Mouse (Mus musculus) left cerebral cortex, postnatal 4 days (tissue): ENCODE results near the gene Csmd2. TPM values are rescaled to one million over a fixed set of nuclear protein-coding genes. Genes with fewer than 3 reads are reported as not detected.

Experiments
- DNase-seq: peaks from one replicate; pipeline ENCODE4 v3.0.0-alpha.2; 2022
- intact Hi-C: fragments of 180-260 bp; cut with DNase I; formaldehyde crosslinking; loops from one replicate; pipeline ENCODE4 v1.15.1; 2025
- total RNA-seq, 2 experiments: library from RNA; stranded (reverse); gene quantifications; 2 replicates each; pipeline ENCODE4 v1.2.3; 2021

Csmd2 gene
- total RNA-seq: 10 to 100 TPM; 76.9 to 83.5 TPM

DNA sequence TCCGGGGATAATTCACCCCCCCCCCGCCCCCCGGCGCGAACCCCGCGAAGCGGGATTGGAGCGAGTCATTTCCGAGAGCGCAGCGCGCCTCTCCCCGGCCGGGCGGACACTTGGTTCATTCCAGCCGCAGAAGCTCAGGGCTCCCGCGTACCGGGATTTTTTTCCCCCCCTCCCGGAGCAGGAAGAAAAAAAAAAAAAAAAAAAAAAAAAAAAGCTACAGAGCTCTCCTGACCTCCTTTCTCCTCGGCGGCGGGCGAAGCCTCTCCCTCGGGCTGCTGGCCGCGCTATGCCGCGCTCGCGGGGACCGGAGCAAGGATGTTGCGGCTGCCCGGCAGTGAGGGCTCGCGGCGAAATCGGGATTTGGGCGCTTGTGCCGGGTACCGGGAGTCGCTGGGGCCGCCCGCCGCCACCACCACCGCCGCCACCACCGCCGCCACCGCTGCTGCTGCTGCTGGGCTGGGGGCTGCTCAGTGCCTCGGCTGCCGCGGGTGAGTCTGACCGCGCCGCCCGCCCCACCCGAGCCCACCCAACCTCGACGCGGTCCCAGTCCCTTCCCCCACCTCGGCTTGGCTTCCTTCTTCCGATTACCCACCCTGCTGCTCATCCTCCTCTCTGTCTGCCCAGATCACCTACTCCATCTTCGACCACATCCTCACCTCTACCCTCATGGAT is at the start of gene Csmd2:
Csmd2 (plus strand) TSS at position 74 of the 672 bp plus-strand sequence.
- DNase-seq: peak; percentile 77
- intact Hi-C loops: loop anchor here (5.0 to 10.0 kb wide), 2 partner anchors 153 to 621 kb away; no protein-coding TSS in a partner anchor

DNA sequence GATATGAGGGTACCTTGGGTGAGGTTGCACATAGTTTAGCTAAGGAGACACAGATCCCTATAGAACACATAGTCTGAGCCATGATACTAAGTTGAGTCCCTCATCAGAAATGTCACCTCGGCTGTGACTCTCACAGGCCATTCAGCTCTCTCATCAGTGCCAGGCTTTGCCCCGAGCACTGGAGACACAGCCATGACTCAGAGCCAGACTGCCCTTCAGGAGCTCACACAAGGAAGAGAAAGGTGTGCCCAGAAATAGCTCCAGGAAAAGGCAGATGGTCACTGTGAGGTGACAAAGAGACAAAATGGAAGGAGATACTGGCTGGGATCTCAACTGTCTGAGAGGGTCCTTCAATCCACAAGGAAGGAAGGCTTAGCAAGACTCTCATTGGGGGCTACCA is 40.0 kb upstream of the Csmd2 start:
- DNase-seq: peak; percentile 34
- intact Hi-C loops: no loop called here

DNA sequence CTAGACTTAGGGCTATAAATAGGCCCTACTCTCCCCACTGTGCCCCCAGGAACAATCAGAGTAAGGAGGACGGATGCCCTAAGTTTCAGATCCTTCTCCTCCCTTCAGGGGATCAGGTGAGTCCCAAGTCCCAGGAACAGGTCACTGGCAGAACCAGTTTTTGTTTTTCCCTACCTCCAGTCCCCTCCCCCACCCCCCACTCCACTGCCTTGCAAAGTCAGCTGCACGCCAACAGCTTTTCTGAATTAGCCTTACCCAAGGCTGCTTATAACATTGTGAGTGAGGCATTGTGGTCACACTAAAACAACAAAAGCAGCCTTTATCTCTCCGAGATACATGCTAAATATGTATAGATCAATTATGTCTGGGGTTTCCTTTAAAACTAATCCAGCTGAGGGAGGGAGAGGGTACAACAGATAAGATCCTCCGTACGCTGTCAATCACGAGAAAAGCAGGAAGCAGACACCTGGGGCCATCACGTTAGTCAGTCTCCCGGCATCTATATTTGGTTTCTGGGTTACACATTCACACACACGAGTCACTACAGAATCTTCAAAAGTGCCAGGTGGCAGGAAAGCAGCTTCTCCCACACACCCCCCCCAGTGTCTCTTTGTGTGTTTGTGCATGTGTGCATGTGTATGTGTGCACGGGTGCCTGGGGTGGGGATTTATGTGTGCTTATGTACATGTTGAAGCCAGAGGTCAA is 34.5 kb upstream of the Csmd2 start:
- intact Hi-C loops: no loop called here
- no peak for DNase-seq

DNA sequence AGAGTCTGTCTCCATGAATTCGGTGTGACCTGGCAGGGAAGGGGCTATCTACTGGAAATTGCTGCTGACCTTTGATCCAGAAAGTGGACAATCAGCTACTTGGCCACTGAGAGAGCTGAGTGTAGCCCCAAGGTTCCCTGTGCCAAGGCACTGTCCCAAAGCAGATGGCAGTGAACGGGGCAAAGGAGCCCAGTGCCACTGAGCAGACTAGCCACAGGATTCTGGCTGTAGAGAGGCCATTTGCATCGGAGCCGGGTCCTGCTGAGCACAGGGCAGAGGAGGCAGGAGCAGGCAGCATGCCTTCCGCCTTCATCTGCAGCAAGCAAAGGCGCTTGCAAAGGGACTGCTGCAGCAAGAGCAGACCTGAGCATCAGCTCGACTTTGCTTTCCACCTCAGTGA is 18.6 kb upstream of the Csmd2 start:
- intact Hi-C loops: no loop called here
- DNase-seq: peak; percentile 79

DNA sequence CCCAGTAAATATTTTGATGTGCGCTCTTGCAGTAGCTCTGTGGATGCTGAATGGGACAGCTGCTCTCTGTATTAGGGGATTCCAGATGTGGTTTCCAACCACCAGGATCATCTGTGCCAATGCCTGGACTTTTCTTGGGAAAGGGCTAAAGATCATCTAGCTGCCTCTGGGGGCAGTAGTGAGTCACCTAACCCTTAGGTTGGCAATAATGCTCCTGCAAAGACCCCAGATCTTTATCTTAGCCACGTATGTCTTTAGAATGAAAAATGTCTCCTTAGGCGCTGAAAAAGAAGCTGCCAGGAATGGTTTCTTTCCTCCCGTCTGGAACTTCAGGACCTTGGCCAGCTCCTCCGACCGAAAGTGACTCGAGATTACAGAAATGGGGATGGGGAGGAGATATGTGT is 17.6 kb upstream of the Csmd2 start:
- intact Hi-C loops: no loop called here
- peak; percentile 46 for DNase-seq

DNA sequence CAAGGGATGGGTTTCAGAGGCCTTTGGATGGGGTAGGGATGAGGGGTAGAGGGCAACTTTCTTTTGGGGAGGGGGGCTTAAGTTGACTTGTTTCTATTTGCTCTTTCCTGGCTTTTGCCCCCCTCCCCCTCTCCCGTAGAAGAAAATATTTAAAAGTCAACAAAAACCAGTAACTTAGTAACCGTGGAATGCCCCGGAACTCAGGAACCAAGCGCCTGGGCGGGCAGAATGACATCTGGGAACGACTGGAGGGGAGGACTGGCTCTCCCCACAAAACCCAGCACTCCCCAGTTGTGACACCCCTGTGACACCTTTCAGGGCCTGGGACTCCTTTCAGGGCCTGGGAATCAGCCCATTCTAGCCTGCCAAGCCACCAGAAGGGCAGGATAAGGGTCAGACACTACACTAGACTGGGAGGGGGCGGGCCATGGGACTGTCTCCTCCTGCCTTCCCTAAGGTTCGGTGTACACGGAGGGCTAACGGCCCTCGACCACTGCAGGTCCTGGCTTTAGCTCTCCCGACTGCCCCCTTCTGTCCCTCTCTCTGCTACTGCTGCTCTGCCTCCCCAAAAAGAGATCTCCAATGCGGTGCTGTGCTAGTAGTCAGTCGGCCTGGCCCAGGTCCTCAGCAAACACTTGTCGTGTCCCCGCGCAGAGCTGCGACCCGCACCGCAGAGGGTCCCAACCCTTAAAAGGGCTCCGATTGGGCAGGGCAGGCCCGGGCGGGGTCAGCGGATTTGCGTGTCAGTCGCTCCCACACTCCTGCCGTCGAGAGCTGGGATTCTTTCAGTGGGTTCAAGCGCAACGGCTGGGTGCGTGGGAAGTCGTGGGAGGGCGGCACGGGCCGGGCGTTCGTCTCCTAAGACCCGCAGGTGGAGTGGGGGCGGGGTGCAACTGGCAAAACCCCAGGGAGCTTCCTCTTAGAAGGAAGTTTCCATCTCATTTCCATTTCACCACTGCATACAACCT is 16.5 kb upstream of the Csmd2 start, which contains the start of gene CK137956:
CK137956 (minus strand) TSS at position 51 of the 968 bp plus-strand sequence.
- DNase-seq: peak; percentile 43
- intact Hi-C loops: no loop called here

DNA sequence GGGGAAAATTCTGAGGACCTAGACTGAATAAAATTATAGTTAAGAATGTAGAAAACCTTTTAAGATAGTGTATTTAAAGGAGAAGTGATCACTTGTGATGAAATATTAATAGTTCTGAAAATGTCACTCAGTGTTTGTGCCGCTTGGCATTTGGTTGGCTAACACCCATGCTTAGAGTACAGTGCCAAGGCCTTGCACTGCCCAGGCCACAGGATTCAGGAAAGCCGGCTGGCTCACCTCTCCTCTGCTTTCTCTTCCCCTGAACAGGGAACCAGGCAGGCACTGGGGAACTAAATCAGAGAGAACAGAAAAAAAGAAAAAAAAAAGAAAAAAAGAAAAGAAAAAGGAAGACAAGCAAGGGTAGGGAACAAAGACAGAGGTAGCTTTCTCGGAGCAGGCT is 14.7 kb upstream of the Csmd2 start:
- intact Hi-C loops: no loop called here
- DNase-seq: no peak

DNA sequence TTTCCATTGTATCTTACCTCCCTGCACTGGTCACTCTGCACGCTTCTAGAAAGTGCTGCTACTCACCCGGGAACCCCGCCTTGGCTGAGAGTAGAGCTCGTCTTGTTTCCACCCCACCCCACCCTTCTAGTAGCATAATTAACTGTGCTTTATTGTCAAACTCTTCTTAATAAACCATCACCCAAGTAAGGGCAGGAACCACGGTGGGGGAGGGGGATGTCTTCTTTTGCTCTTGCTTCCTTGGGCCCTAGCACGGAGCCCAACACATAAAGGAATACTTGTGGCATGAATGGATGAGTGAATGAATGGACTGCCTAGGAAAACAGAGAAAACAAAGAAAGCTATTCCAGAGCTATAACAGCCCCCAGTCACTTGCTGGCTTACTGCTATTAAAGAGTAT is 6.5 kb upstream of the Csmd2 start:
- intact Hi-C loops: loop anchor here (10.0 kb wide), 1 partner anchor 146 kb away; no protein-coding TSS in a partner anchor
- no peak for DNase-seq

DNA sequence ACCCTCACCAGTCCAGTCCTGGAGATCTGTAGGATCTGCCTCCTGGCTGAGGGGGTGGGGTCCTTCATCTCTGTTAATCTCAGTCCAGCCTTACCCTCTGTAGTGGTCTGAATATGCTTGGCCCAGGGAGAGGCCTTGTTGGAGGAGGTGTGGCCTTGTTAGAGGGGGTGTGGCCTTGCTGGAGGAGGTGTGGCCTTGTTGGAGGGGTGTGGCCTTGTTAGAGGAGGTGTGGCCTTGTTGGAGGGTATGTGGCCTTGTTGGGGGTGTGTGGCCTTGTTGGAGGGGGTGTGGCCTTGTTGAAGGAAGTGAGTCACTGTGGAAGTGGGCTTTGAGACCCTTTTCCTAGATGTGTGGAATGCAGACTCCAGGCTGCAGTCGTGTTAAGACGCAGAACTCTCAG is 3.2 kb upstream of the Csmd2 start:
- no peak for DNase-seq
- intact Hi-C loops: loop anchor here (10.0 kb wide), 1 partner anchor 150 kb away; no protein-coding TSS in a partner anchor

DNA sequence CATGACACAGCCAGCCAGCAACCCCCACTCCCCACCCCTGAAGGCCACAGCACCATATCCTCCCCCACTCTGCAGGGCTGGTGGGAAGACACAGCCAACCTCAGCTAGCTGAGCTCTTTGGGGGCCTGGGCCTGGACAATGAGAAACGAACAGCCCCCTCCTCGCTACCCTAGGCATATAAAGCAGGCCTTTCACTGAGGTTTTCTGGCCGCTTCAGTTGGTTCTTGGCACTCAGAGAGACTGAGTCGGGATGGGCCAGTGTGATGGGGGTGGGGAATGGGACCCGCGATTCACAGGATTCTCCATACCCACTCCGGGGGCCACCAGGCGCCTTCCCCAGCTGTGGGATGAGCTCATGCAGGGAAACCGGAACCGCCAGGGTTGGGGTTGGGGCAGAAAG is 1.8 kb upstream of the Csmd2 start:
- intact Hi-C loops: loop anchor here (5.0 to 10.0 kb wide), 2 partner anchors 151 to 619 kb away; no protein-coding TSS in a partner anchor
- peak; percentile 83 for DNase-seq

DNA sequence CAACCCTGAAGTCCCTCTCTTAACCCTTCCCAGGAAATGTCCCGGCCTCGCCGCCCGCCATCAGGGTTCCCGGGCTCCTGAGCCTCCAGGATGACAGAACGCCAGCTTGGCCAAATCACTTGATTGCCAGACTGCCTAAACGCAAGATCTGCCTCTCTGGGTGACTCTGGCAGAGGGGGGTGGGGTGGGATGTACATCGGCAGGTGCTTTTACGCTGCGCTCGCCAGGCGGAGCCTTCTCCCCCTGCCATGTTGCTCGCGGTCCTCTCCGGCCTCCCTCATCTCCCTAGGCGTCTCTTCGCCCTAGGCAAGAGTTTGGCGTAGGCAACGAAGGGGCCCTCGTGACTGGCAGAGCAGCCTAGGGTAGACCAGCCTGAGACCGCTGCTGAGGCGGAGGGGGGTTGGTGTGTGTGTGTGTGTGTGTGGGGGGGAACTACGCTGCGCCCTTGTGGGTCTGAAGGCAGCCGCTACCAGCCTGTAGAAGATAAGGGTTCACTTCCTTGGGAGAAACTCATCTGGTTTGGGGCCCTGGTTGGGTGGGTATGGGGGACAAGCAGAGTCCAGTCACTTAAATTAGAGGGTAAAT is 1.1 kb upstream of the Csmd2 start:
- DNase-seq: peak; percentile 69
- intact Hi-C loops: loop anchor here (5.0 to 10.0 kb wide), 2 partner anchors 152 to 619 kb away; no protein-coding TSS in a partner anchor

DNA sequence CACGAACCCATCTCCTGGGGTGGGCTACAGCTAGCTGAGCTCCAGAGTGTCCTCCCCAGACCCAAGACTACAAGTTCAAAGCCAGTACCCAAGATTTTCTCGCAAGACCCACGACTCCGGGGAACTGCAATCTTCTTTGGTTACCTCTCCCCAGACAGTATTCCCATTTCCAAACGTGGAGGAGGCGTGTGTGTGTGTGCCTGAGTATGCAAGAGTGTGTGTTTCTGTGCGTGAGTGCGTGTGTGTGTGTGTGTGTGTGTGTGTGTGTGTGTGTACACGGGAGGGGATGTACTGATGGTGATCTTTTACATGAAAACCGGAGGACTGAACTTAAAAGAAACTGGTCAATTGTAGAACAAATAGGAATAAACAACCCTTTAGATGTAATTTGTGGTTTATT is 387 bp upstream of the Csmd2 start:
- intact Hi-C loops: loop anchor here (5.0 to 10.0 kb wide), 2 partner anchors 152 to 620 kb away; no protein-coding TSS in a partner anchor
- no peak for DNase-seq

DNA sequence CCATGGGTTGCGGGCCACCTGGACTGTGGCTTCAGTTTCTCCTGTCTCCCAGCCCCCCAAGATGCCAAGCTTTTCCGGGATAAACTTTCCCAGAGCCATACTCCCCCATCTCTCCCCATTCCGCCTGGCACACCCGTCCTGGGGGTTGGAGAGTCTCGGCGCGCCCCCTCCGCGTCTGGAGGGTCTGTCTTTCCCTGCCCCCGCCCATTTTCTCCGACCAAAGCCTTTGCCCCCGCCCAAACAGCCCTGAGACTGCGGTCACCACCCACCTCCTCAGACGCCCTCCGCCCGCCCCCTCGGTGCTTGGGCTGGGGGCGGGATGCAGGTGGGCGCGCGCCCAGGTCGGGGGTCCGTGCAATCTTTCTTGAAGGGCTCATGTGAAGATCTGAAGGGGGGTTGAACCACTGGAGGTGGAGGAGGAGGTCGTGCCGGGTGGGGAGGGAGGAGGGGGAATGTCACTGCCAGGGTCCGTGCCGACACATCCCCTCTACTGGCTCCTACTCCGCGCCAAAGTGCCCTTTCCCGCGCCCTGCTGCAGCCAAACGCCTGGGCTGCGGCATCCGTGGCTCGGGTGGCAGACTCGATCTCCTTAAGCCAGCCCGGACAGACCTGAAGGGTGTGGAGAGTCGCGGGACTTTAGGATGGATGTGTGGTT is 996 bp downstream of the Csmd2 start:
- intact Hi-C loops: loop anchor here (5.0 to 10.0 kb wide), 2 partner anchors 154 to 621 kb away; no protein-coding TSS in a partner anchor
- DNase-seq: peak; percentile 65

DNA sequence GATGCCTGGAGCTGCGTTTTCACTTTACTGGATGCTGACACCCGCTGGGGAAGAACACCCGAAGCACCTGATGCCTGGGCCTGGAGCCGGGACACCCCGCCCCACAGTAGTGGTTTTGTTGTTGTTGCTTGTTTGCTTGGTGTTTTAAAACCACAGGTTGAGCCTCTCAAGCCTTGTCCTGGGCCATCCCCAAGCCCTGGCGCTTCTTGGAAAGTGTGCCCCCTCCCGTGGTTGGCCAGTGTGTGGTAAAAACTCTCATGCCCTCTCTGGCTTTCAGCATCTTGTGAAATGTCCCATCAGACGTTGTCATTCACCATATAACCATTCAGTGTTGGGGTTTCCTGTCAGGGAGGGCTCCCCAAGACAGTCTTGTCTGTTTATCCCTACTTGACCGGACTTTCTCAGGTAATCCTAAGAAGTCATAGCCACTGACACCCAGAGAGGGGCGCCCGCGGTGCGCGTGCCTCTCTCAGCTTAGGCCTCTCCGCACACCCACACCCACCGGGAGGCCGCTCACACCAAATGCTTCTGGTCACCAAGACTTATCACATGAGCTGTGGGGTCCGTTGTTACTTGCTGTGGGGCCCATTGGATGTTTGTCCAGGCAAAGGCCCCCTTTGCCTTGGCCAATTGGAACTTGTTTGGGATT is 1.8 kb downstream of the Csmd2 start:
- intact Hi-C loops: loop anchor here (5.0 to 10.0 kb wide), 2 partner anchors 155 to 622 kb away; no protein-coding TSS in a partner anchor

DNA sequence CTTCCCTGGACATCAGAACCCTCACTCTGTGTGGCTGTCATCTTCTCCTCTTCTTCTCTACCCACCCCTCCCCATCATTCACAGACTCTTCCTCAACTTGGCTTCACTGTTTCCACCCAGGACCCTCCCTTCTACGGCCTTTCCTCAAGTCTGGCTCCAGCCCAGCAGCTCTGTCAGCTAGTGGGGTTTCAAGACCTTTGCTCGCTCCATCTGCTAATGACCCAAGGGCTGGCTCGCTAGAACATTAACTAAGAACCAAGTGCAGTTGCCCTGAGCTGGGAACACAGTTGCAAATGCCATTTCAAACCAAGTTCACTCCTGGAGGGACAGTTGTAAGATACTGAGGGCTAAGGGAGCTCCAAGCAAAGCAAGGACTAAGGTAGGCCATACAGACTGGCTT is 11.6 kb downstream of the Csmd2 start:
- no peak for DNase-seq
- intact Hi-C loops: no loop called here

More for the DNA sequence above, 1.8 kb downstream of the Csmd2 start:
- peak; percentile 83 for DNase-seq

DNA sequence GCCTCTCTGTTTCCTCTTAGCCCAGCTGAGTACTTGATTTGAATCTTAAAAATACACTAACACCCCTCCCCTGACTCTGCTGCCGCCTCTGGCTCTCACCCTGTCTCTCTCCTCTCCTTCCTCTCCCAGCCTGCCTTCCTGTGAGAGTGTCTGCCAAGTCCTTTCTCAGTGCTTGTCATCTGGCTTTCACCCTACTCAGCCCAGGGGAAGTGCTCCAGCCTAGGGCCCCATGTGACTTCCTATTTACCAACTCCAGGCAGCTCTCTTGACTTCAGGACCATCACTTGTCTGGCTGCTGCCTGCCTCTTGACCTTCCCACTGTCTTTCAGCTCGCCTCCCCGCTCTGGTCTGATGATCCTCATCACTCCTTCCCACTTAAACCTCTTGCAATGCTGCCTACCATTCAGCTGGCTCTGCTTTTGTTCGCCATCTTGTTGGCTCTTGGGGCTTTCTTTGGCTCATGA is 15.0 kb downstream of the Csmd2 start:
- intact Hi-C loops: no loop called here
- peak; percentile 37 for DNase-seq

DNA sequence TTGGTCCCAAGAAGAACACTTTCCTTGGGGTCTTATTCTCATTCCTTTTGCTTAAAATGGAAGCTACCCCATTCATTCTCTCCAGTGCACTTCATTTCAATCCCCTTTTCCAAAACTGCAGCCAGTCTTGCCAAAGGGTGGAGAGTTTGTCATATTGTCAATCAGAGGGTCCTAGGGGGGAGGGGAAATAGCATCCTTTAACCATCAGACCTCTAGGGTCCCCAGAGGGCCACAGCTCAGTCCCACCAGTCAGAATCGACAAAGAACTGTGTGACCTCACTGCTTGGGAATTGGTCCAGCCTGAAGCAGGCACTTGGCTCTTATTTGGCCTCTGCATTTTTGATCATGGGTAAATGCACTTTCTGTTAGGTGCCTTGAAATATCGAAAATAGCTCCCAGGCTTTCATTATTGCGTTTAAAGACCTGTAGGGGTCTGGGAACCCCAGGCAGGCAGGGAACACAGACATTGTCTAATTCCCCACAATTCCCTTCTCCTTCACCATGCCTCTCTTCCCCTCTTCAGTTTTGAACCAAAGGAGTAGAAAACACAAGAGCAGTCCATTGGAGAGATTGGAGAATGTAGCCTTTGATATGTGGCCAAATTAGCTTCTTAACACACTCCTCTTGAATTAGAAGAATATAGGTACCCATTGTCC is 17.3 kb downstream of the Csmd2 start:
- no peak for DNase-seq
- intact Hi-C loops: no loop called here

DNA sequence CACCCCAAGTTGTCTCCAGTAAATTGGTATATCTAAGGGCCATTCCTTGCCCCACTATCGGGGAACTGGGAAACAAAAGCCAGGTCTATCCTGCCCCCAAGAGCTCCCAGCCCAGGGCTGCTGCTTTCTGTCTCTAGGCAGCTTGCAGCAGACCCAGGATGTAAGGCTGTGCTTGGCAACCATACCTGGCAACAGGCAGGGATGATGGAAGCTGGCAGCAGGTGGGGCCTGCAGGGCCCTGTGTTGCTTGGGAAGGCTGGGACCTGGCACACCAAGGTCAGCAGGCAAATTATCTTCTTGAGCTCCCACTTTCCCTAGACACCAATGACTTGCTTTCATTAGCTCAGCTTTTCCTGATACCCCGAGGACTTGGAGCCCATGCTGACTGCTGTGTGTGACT is 31.8 kb downstream of the Csmd2 start:
- intact Hi-C loops: no loop called here
- peak; percentile 71 for DNase-seq
